Mouse (Mus musculus) neutrophil, adult 5-6 weeks (primary cell): Measurements from ENCODE around the gene Twnk. TPM values are rescaled to one million over a fixed set of nuclear protein-coding genes. Genes with fewer than 3 reads are reported as not detected.
"Not testable (repeated sequence)": the region's sequence is repeated elsewhere in the genome, so short reads cannot be mapped to it uniquely, and the experiment has no call there.

Experiments
- ATAC-seq: fragments of 151-379, 151-347 bp; 2 replicates; pipeline ENCODE4 v1.8.0; 2017; ENCODE audit warnings: mild to moderate bottlenecking, moderate TSS enrichment; ENCODE audit not compliant: insufficient number of reproducible peaks, poor library complexity, low FRiP score, severe bottlenecking; ENCODE audit errors: extremely low read depth
- total RNA-seq: library from RNA; stranded (forward); fragments of 200-1000 nt; gene quantifications from 2 replicates; pipeline ENCODE4 v1.2.3, GENCODE M21; 2017

The Twnk gene
- total RNA-seq, 1 experiment from 2014 or later, result 9.4 TPM

DNA sequence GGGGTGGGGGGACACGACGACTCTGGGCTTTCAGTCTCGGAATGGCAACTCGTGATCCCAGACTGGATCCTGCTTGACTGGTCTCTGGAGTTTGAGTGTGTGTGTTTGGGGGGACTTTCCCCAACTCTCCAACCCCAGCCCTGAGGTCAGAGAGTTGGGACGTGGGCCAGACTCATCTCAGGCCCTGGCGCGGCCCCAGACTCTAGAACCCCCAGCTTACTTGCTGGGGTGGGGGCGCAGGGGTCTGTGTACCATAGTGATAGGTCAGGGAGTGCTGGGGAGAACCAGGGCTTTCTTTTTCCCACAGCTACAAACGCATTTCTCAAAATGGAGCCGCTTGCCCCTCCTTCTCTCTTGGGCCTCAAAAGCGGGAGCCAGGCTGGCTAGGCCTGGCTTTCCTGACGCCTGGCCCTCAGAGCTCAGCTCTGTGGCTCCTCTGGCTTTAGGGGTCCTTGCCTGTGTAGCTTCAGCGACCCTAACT, 12.9 kb downstream of the Twnk start:
- ATAC-seq, result no peak

GRCm38 (mm10) chr19:45020348-45020747, 14.9 kb downstream of the Twnk start:
- no peak for ATAC-seq

DNA sequence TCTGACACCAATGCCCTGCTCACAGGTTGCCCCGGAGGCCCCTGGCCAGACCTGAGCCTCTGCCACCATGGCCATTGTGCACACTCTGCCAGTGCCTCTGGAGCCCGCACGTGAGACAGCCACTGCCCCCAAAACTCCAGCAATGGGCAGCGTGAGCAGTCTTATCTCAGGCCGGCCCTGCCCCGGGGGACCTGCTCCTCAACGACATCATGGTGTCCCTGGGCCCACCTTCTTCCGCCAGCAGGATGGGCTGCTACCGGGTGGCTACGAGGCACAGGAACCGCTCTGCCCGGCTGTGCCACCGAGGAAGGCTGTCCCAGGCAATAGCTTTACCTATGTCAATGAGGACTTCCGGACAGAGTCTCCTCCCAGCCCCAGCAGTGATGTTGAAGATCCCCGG, 15.9 kb downstream of the Twnk start:
- no peak for ATAC-seq

DNA sequence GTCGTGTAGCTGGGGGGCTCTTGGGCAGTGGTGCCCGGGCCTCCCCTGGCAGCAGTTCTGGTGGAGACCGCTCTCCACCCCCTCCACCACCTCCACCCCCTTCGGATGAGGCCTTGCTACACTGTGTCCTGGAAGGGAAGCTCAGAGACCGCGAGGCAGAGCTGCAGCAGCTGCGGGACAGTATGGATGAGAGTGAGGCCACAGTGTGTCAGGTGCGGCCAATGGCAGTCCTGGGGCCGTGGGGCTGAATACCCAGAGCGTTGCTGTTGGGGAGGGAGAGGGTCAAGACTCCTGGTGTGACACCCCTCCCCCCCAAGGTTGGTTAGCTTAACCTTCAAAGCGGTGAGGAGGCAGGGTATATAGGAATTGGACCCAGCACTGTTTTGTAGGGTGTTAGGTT, 18.5 kb downstream of the Twnk start:
- no peak for ATAC-seq

DNA sequence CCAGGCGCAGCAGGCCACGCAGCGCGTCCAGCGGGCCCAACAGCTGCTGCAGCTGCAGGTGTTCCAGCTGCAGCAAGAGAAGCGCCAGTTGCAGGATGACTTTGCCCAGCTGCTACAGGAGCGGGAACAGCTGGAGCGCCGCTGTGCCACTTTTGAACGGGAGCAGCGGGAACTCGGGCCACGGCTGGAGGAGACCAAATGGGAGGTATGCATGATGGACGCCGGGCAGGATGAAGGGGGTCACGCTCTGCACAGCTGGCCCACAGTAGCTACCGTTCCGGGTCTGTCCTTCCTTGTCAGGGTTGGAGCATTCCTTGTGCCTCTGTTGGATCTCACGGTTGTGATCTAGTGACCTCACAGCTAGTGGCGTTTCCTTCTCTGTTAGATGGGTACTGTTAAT, 19.3 kb downstream of the Twnk start:
- no peak for ATAC-seq

- ATAC-seq, result no peak
Observed at GRCm38 (mm10) chr19:45025937-45026568, 20.6 kb downstream of the Twnk start.

DNA sequence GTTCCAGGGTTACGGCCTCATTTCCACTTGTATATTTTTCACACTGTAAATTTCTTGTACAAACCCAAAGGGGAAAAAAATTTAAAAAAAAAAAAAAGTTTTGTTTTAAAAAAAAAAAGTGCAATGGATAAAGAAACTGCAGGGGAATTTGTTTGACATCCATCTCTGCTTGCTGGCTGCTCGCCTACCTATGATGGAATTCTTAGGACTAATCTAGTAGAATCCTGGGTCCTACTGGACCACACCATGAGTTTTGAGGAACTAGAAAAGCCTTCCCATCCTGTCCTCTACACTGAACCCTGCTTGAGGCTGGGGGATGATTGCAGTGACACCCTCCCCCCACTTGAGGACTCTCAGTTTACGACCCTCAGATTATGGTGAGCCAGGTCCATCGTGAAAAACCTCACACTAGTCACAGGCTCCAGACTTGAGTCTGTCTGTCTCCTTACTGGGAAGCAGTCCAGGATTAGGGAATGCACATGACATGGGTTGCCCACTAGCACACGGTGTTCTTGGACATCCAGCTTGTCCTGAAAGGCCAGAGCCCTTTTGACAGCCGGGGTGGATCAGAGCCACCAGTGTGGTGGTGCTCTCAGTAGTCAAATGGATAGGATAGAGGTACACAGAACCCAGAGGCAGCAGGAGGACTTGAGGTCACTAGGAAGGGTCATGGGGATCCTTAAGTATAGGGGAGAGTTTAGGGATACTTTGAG, 21.7 kb downstream of the Twnk start:
- no peak for ATAC-seq

DNA sequence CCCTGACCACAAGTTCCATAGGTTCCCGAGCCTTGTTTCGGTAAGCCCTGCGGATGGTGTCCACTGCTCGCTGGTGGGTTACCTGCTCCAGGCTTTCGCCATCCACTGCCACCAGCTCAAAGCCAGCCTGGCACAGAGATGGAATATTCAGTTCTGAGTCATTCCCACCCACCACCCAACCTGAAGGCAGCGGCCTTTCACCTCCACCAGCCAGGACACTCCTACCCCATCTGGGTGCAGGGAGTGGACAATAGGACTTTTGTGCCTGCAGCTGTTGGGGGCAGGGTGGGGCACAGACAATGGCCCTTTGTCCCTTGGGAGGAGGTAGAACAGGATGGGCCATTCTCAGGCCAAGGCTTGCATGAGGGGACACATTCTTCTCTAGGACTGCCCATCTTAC, 22.4 kb downstream of the Twnk start:
- no peak for ATAC-seq

DNA sequence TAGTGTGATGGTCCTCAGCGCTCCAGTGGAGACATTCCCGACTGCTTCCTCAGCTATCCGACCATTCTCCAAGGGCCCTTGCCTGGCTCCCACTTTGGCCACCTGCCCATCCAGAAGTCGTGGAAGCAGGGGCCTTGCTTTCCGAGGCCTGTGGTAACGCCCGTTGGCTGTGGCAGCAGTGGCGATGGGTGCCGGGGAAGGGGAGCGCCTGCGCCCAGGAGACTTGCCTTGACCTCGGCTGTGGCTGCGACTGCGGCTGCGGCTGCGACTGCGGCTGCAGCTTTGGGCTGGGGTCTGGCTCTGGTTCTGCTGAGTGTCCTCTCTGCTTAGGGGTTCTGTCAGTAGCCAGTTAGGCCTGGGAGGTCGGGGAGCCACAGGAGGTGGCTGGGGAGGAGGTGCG, 23.3 kb downstream of the Twnk start:
- no peak for ATAC-seq

DNA sequence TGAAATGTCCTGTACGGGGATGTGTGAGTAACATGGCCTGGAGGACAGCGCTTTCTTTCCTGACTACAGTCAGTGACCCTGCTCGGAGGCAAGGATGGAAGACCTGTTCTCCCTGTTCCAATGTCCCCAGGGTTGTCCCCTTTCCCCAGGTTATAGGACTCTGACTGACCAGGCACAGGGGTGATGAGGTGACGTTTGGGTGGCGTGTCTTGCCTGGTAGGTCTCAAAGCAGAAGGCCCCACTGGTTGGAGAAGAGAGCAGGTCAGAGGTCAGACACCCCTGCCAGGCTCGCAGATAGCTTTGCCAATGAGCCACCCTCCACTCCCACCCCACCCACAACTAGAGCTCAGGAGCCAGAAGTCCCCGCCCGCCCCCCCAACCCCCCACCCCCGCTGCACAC, 24.1 kb downstream of the Twnk start:
- no peak for ATAC-seq

DNA sequence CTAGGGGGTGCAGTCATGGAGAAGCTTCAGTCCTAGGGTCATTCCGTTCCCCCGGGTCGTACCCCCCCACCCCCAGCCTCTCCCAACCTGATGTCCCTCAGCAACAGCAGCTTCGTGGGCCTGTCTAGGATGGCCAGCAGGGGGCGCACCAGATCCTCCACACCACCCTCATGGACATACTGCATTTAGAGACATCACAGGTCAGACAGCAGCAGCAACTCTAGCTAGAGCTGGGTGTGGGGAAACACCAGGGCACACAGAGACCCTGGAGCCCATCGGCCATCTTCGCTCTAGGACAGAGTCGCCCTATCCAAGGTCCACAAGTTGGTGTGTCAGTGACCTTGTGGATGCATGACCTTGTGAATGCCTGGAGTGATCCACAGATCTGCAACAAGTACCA, 24.6 kb downstream of the Twnk start:
- ATAC-seq, result peak; percentile 43; the same call in 1 of the 2 replicates

DNA sequence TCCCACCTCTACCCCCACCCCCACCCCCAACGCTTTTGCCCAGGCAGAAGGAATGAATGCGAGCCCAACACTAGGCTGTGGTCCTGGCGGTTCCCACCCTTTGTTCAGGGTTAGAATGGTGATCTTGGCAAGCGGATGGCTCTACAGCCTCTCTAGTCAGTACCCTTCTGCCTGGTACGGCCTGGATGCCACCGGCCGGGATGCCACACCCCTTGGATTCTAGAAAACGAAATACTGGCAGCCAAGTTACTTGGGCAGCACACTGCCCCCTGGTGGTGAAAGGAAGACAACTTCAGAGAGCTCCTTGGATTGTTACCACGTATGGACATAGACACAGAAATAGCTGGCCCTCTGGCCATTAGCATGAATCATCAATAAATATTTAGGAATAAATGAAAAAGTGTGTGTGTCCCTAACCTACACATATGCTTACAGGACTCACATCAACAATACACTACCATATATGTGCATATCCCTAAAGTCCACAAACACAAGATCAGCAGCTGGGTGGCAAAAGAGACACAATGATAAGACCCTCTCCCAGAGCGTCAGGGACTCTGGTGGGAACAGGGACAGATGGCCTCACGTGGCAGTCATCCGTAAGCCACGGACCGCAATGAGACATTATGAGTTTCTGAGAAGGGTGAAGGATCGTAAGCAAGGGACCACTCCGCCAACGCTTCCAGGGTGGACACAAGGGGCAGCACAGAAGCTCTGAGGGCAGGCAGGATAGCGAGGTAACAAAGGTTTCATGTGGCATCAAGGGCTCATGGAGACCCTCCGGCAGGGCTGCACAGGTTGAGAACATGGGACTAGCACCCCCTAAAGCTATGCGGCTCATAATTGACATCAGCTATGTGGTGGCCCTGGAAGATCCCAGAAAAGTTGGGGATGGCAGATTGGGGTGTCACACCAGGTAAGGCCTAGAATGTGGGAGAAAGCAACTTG, 25.6 kb downstream of the Twnk start:
- ATAC-seq, result peak; percentile 59

GRCm38 (mm10) chr19:45031780-45032179, 26.3 kb downstream of the Twnk start:
- ATAC-seq, result no peak

GRCm38 (mm10) chr19:45032570-45033332, 27.3 kb downstream of the Twnk start:
- ATAC-seq, result no peak

GRCm38 (mm10) chr19:45036867-45037266, 31.4 kb downstream of the Twnk start:
- ATAC-seq, result no peak

DNA sequence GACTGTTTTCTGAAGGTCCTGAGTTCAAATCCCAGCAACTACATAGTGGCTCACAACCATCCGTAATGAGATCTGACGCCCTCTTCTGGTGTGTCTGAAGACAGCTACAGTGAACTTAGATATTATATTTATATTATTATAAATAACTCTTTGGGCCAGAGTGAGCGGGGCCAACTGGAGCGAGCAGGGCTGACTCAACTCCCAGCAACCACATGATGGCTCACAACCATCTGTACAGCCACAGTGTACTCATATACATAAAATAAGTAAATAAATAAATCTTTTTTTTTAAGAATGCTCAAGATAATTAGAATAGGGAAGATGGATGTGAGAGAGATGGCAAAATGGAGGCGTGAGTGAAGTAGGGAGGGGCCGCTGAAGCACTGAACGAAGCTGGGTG, 32.7 kb downstream of the Twnk start:
- ATAC-seq, result not testable (repeated sequence)

DNA sequence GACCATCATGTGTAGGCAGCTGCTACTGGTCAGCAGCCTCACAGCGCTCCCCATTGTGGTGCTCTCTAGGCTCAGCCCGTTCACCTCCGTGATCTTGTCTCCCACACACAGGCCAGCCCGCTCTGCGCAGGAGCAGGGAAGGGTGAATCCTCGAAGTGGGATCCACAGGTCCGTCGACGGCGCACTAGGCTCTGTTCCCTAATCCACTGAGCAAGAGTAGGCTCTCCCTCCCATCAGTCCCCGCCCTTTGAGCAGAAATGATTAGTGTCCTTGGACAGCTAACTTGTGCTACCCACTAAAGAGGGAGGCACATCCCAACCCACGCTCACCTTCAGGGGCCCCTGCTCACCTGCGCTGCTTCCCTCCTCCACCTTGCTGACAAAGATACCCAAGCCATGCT, 34.8 kb downstream of the Twnk start:
- no peak for ATAC-seq

DNA sequence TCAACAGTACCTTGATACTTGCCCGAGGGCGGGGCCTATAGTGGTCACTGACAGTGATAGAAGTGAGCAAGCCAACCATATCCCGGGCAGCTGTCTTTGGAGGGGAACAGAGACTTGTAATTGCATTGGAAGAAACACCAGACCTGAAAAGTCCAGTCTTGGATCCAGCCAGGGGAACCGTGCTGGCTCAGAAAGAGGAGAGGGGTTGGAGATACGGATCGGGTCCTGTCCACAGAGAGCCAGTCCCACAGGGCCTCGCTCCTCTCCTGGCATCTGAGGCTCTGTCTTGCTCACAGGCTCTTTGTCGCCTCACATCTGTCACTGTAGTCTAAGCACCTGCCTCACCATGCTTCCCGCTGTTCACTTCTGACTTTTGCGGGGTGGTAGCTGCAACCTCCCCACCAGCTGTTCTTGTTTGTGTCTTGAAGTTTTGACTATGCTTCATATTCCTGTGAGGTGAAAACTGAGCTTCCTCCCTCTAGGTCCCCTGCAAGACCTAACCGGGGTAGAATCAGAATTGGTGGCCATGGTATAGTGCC, 39.0 kb downstream of the Twnk start:
- no peak for ATAC-seq

GRCm38 (mm10) chr19:45045236-45045635, 39.8 kb downstream of the Twnk start:
- ATAC-seq, result no peak
